Mouse (Mus musculus): ENCODE measurements around the gene Ahnak2.

Gene Ahnak2

GRCm38 (mm10) chr12:112760154-112760926 lies 42.1 kb downstream of the Ahnak2 start, which contains the start of gene Pld4:
Gene Pld4, plus strand, starts transcription at chr12:112760655.
- DNase-seq (ENCODE audit: low spot score in 2 of 2): peak in 1 of 2 experiments; percentile 40

- no peak for DNase-seq (ENCODE audit: low spot score in 2 of 2)
Observed at GRCm38 (mm10) chr12:112759471-112759870, 43.0 kb downstream of the Ahnak2 start.

- no peak for DNase-seq (ENCODE audit: low spot score in 2 of 2)
Observed at GRCm38 (mm10) chr12:112757896-112758295, 44.6 kb downstream of the Ahnak2 start.

GRCm38 (mm10) chr12:112755900-112756299 lies 46.6 kb downstream of the Ahnak2 start:
- no peak for DNase-seq (ENCODE audit: low spot score in 2 of 2)

GRCm38 (mm10) chr12:112752399-112752798 lies 50.1 kb downstream of the Ahnak2 start:
- DNase-seq (ENCODE audit: low spot score in 2 of 2): no peak

- DNase-seq (ENCODE audit: low spot score in 2 of 2): no peak
Observed at GRCm38 (mm10) chr12:112750976-112751375, 51.5 kb downstream of the Ahnak2 start.

- DNase-seq (ENCODE audit: low spot score in 2 of 2): no peak
Observed at GRCm38 (mm10) chr12:112747606-112747970, 54.9 kb downstream of the Ahnak2 start.

GRCm38 (mm10) chr12:112746808-112747605 lies 55.5 kb downstream of the Ahnak2 start:
- peak in 1 of 2 experiments; percentile 49 for DNase-seq (ENCODE audit: low spot score in 2 of 2)

- no peak for DNase-seq (ENCODE audit: low spot score in 2 of 2)
Observed at GRCm38 (mm10) chr12:112746461-112746807, 56.0 kb downstream of the Ahnak2 start.

- DNase-seq (ENCODE audit: low spot score in 2 of 2): no peak
Observed at GRCm38 (mm10) chr12:112745716-112746115, 56.7 kb downstream of the Ahnak2 start.

GRCm38 (mm10) chr12:112744891-112745580 lies 57.4 kb downstream of the Ahnak2 start:
- no peak for DNase-seq (ENCODE audit: low spot score in 2 of 2)

- DNase-seq (ENCODE audit: low spot score in 2 of 2): no peak
Observed at GRCm38 (mm10) chr12:112744211-112744610, 58.2 kb downstream of the Ahnak2 start.

- peak; percentile 74 to 86 for DNase-seq (ENCODE audit: low spot score in 2 of 2)
Observed at GRCm38 (mm10) chr12:112743168-112743975, 59.1 kb downstream of the Ahnak2 start.

- DNase-seq (ENCODE audit: low spot score in 2 of 2): no peak
Observed at GRCm38 (mm10) chr12:112742768-112743167, 59.7 kb downstream of the Ahnak2 start.

GRCm38 (mm10) chr12:112739023-112739568 lies 63.4 kb downstream of the Ahnak2 start:
- DNase-seq (ENCODE audit: low spot score in 2 of 2): no peak

- DNase-seq (ENCODE audit: low spot score in 2 of 2): no peak
Observed at GRCm38 (mm10) chr12:112738281-112739022, 64.0 kb downstream of the Ahnak2 start.

- DNase-seq (ENCODE audit: low spot score in 2 of 2): no peak
Observed at GRCm38 (mm10) chr12:112737761-112738160, 64.7 kb downstream of the Ahnak2 start.

GRCm38 (mm10) chr12:112737081-112737480 lies 65.4 kb downstream of the Ahnak2 start:
- DNase-seq (ENCODE audit: low spot score in 2 of 2): no peak

- no peak for DNase-seq (ENCODE audit: low spot score in 2 of 2)
Observed at GRCm38 (mm10) chr12:112736636-112736925, 65.9 kb downstream of the Ahnak2 start.

- DNase-seq (ENCODE audit: low spot score in 2 of 2): no peak
Observed at GRCm38 (mm10) chr12:112735896-112736635, 66.4 kb downstream of the Ahnak2 start.

Data from thymus, postnatal 10 days (tissue).